Mouse (Mus musculus): ENCODE measurements around the gene B230217C12Rik. TPM values are rescaled to one million over a fixed set of nuclear protein-coding genes. Genes with fewer than 3 reads are reported as not detected.

B230217C12Rik gene
- polyA plus RNA-seq (2017; shearing (Covaris generic)), result 1.6 TPM

DNA sequence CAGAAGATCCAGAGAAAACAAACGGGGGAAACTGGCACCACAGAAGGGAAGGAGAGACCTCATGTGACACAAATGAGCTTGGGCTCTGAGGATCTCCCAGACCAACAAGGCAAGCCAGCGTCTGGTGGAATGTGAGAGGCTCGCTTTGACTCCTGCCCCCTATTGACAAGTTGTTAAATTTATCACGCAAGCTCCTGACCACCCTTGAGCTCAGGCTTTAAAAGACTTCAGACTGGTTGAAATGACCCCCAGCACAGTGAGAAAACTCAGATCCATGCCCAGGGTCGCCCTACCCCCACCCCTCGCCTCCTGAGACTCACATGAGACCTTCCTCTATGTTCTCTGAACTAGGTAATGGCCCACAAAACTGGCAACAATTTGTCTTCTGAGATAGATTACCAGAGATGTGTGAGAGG lies at the start of gene B230217C12Rik:
TSS of gene B230217C12Rik (plus strand) at position 242 of the 416 bp plus-strand sequence.

DNA sequence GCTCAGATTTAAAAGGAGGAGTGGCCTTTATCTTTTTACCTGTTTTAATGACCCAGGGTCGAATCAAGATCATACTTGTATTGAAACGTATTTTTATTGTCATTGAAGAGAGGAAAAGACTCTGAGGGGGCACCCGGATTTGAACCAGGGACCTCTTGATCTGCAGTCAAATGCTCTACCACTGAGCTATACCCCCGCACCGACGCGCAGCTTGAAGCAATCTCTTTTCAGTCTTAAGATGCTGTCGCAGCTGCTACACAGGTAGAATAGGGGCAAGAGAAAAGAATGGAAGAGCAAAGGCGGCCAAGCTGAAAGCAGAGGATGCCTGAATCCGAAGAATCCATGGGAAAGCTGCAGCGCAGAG lies 41.8 kb upstream of the B230217C12Rik start, which contains the start of gene Lasp1:
TSS of gene Lasp1 (plus strand) at position 219 of the 364 bp plus-strand sequence.

DNA sequence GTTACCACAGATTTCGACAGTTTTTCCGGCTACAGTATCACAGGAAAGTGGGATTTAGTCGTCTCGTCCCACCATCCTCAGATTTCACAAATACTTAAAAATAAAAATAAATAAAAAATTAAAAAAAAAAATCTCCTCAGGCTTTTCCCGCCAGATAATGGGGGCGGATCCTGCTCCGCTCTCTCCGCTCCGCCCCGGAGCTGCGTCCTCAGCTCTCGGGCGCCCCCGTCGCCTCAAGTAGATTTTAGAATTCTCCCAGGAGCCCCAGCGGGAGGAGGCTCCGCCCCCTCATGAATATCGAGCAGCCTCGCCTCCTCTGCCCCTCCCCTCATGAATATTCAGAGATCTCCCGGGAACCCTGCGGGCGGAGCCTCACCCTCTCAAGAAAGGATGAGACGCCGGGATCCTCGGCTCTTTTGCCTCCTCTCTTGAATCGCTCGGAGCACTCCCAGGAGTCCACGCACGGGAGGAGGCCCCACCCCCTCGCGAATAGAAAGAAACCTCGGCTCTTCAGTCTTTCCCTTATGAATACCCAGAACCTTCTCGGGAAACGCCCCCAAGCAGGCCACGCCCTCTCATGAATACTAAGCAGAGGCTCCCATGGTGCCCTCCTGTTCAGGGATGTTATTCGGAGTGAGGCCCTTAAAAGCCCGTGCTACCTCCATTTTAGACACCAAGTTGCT lies 43.5 kb downstream of the B230217C12Rik start, which contains the start of gene Fbxo47:
TSS of gene Fbxo47 (minus strand) at position 237 of the 683 bp plus-strand sequence.

Other genes with a start within 250 kb of the B230217C12Rik start
- gene Epop, start 211.1 kb upstream of the B230217C12Rik start, polyA plus RNA-seq (2017; shearing (Covaris generic)), result 0.59 TPM
- 13.3 TPM for gene Mllt6, start 177.4 kb upstream of the B230217C12Rik start, polyA plus RNA-seq (2017; shearing (Covaris generic))
- gene Cisd3, start 155.0 kb upstream of the B230217C12Rik start, polyA plus RNA-seq (2017; shearing (Covaris generic)), result 75.6 TPM
- gene Pcgf2, start 140.3 kb upstream of the B230217C12Rik start, polyA plus RNA-seq (2017; shearing (Covaris generic)), result 1.6 TPM
- 468 TPM for gene Psmb3, start 137.4 kb upstream of the B230217C12Rik start, polyA plus RNA-seq (2017; shearing (Covaris generic))
- gene Pip4k2b, start 96.1 kb upstream of the B230217C12Rik start, polyA plus RNA-seq (2017; shearing (Covaris generic)), result 2.5 TPM
- gene Cwc25, start 74.2 kb upstream of the B230217C12Rik start, polyA plus RNA-seq (2017; shearing (Covaris generic)), result 31.1 TPM
- gene 1700001P01Rik, start 64.9 kb upstream of the B230217C12Rik start, polyA plus RNA-seq (2017; shearing (Covaris generic)), result 0.46 TPM
- gene Rpl23, start 58.3 kb upstream of the B230217C12Rik start, polyA plus RNA-seq (2017; shearing (Covaris generic)), result 629 TPM
- 256 TPM for gene Lasp1, start 41.8 kb upstream of the B230217C12Rik start, polyA plus RNA-seq (2017; shearing (Covaris generic))
- gene Fbxo47, start 43.4 kb downstream of the B230217C12Rik start, polyA plus RNA-seq (2017; shearing (Covaris generic)), result 0.53 TPM
- gene Plxdc1, start 145.7 kb downstream of the B230217C12Rik start, polyA plus RNA-seq (2017; shearing (Covaris generic)), result 2.5 TPM
- 120 TPM for gene Arl5c, start 155.4 kb downstream of the B230217C12Rik start, polyA plus RNA-seq (2017; shearing (Covaris generic))
- 8.4 TPM for gene Cacnb1, start 182.3 kb downstream of the B230217C12Rik start, polyA plus RNA-seq (2017; shearing (Covaris generic))
- gene Rpl19, start 185.9 kb downstream of the B230217C12Rik start, polyA plus RNA-seq (2017; shearing (Covaris generic)), result 1,794 TPM
- gene Stac2, start 212.7 kb downstream of the B230217C12Rik start, polyA plus RNA-seq (2017; shearing (Covaris generic)), result not detected

All from activated CD4-positive, CD25-positive, alpha-beta regulatory T cell, adult 9 weeks (primary cell).